Mouse (Mus musculus) midbrain, embryonic 11.5 days (tissue): ENCODE measurements around the gene Chrna9. TPM values are rescaled to one million over a fixed set of nuclear protein-coding genes. Genes with fewer than 3 reads are reported as not detected.
A peak's percentile ranks its signal among the peaks of the same experiment; 100 is the strongest.

Source experiments
- ATAC-seq: fragments of 200-750 bp; cut with Nextera tagmentation; 2 replicates; pipeline ENCODE4 v1.8.0; 2017; ENCODE audit warnings: moderate TSS enrichment, moderate library complexity; ENCODE audit not compliant: low FRiP score
- DNase-seq: peaks from one replicate; pipeline ENCODE4 v3.0.0; 2015; ENCODE audit warnings: low spot score; ENCODE audit errors: missing footprints
- H3K27ac ChIP-seq: fragments of 300-500 bp; sonication (generic); 2 replicates; pipeline ENCODE4 v1.5.1; 2014; ENCODE audit warnings: low read depth, low read length
- H3K27me3 ChIP-seq: fragments of 300-500 bp; sonication (generic); 2 replicates; pipeline ENCODE4 v1.6.1; 2014; ENCODE audit warnings: mild to moderate bottlenecking, low read length, moderate library complexity, mixed read lengths; ENCODE audit not compliant: control insufficient read depth, insufficient read depth
- H3K36me3 ChIP-seq: fragments of 300-500 bp; sonication (generic); 2 replicates; pipeline ENCODE4 v1.6.1; 2014; ENCODE audit warnings: mild to moderate bottlenecking, low read length, moderate library complexity, mixed read lengths; ENCODE audit not compliant: control insufficient read depth, insufficient read depth
- H3K4me1 ChIP-seq: fragments of 300-500 bp; sonication (generic); 2 replicates; pipeline ENCODE4 v1.6.1; 2014; ENCODE audit warnings: low read length; ENCODE audit not compliant: control insufficient read depth, insufficient read depth
- H3K4me2 ChIP-seq: fragments of 300-500 bp; sonication (generic); 2 replicates; pipeline ENCODE4 v1.6.1; 2014; ENCODE audit warnings: mild to moderate bottlenecking, moderate library complexity
- H3K4me3 ChIP-seq: fragments of 300-500 bp; sonication (generic); 2 replicates; pipeline ENCODE4 v1.5.1; 2014; ENCODE audit warnings: low read depth, low read length
- H3K9ac ChIP-seq: fragments of 300-500 bp; sonication (generic); 2 replicates; pipeline ENCODE4 v1.6.1; 2014; ENCODE audit warnings: low read length
- H3K9me3 ChIP-seq: fragments of 300-500 bp; sonication (generic); 2 replicates; pipeline ENCODE4 v1.6.1; 2016; ENCODE audit warnings: low read length; ENCODE audit not compliant: control insufficient read depth
- WGBS: fragments of 180-500 bp; shearing (Covaris S2); extraction: QIAGEN DNeasy Blood & Tissue Kit; methylation state at CpG from one replicate; pipeline ENCODE4 v1.1.7; 2014; 5-methylcytosine and 5-hydroxymethylcytosine counted together
- polyA plus RNA-seq: library from polyadenylated mRNA; unstranded; fragments of >200 nt; fragmentation: Nextera tagmentation; extraction: Ambion mirVana; gene quantifications from 2 replicates; pipeline ENCODE4 v1.2.1, GENCODE M21; 2014

Chrna9 gene
- polyA plus RNA-seq, 1 experiment from 2014 or later = not detected

DNA sequence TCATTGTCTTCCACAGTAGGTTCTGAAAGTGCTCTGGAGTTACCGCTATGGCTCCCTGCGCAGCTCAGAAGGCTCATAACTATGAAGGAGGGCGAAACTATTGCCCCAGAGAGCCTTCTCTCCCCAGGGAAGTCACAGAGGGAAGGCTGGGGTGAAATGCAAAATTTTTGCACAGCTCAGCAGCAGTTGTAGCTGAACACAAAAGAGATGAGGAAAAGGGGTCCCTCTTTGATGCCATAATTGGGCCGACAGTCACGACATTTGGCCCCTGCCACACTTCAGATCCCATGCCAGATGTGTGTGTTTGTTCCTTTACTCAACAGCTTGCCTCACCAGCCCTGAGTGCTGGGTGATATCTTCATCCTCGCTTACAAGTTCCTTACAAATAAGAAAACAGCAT is 8.1 kb upstream of the Chrna9 start:
- Histone ChIP-seq H3K36me3 (no peaks in the 10 kb centered on the region), H3K27me3 (no peaks in the 10 kb centered on the region), H3K27ac (no peak overlapping the region), H3K4me3 (no peak overlapping the region), H3K9me3 (no peaks in the 10 kb centered on the region), H3K4me2 (no peak overlapping the region), H3K9ac (no peak overlapping the region), H3K4me1 (no peaks in the 10 kb centered on the region)
- WGBS = 85% methylated on average over 6 of the region's 6 CpGs
- DNase-seq (no peak), ATAC-seq (no peak)

DNA sequence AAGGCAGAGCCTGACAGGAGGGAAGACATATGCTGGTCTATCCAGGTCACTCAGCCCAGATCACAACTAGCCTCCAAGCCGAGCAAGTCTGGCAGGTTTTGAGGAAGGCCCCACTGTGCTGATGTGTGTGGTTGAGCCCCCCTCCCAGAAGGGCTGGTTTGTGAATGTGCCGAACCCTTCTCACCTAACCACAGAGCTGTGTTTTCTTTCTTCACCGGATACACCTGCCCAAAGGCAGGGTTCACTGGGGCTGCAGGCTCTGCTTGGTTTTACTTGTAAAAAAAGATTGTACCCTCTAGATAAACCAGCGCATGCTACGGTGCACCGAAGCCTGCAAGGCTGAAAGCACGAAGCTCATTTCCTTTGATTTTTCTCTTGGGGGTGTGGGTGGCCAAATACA is 5.6 kb upstream of the Chrna9 start:
- WGBS = 87% methylated on average over 7 of the region's 7 CpGs
- no peak for ATAC-seq
- H3K27ac ChIP-seq = no peak overlapping the region
- no peaks in the 10 kb centered on the region for H3K9me3 ChIP-seq
- H3K36me3 ChIP-seq = no peaks in the 10 kb centered on the region
- H3K4me1 ChIP-seq = no peaks in the 10 kb centered on the region
- no peak for DNase-seq
- H3K9ac ChIP-seq = no peak overlapping the region
- H3K4me3 ChIP-seq = no peak overlapping the region
- no peaks in the 10 kb centered on the region for H3K27me3 ChIP-seq
- no peak overlapping the region for H3K4me2 ChIP-seq

DNA sequence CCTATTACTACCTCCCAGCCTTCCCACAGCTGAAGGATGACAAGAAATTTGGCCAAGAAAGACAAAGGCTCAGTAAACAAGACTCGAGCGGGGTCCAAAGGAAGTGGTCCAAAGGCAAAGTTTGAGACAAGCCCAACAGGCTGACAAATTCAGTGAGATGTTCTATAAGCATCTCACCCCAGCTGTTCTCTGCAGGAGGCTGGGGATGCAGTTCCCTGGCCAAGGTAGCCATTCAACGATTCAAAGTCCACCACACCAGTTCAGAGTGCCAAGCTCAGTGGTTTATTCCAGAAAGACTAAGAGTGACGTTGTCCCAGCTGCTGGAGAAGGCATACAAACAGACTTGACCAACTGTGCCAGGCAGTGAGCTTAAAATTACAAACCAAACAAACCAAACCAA is 4.5 kb upstream of the Chrna9 start:
- Histone ChIP-seq H3K27me3 (no peaks in the 10 kb centered on the region), H3K4me1 (no peaks in the 10 kb centered on the region), H3K9ac (no peak overlapping the region), H3K4me2 (no peak overlapping the region), H3K4me3 (no peak overlapping the region), H3K27ac (no peak overlapping the region), H3K36me3 (no peaks in the 10 kb centered on the region), H3K9me3 (no peaks in the 10 kb centered on the region)
- ATAC-seq = no peak
- no peak for DNase-seq
- 71% methylated on average over 4 of the region's 4 CpGs for WGBS

DNA sequence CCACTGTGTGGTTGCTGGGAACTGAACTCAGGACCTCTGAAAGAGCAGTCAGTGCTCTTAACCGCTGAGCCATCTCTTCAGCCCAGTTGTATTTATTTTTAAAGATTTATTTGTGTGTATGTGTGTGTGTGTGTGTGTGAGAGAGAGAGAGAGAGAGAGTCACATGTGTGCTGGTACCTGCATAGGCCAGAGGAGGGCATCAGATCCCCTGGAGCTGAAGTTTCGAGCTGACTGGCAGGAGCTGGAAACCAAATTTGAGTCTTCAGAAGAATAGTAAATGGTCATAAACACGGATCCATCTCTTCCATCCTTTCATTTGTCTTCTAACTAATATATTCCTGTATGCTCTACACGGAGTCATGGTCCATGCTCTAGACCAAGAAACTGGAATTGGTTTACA is 1.5 kb upstream of the Chrna9 start:
- Histone ChIP-seq H3K9me3 (no peaks in the 10 kb centered on the region), H3K27ac (no peak overlapping the region), H3K4me1 (no peaks in the 10 kb centered on the region), H3K9ac (no peak overlapping the region), H3K4me3 (no peak overlapping the region), H3K36me3 (no peaks in the 10 kb centered on the region), H3K27me3 (no peaks in the 10 kb centered on the region), H3K4me2 (no peak overlapping the region)
- DNase-seq (no peak), ATAC-seq (no peak)
- WGBS = 88% methylated on average over 4 of the region's 4 CpGs

GRCm38 (mm10) chr5:65933764-65934163 is 957 bp upstream of the Chrna9 start:
- no peak for ATAC-seq
- WGBS = 87% methylated on average over 2 of the region's 2 CpGs
- no peak for DNase-seq
- Histone ChIP-seq H3K27me3 (no peaks in the 10 kb centered on the region), H3K9me3 (no peaks in the 10 kb centered on the region), H3K36me3 (no peaks in the 10 kb centered on the region), H3K9ac (no peak overlapping the region), H3K4me2 (no peak overlapping the region), H3K4me1 (no peaks in the 10 kb centered on the region), H3K27ac (no peak overlapping the region), H3K4me3 (no peak overlapping the region)

DNA sequence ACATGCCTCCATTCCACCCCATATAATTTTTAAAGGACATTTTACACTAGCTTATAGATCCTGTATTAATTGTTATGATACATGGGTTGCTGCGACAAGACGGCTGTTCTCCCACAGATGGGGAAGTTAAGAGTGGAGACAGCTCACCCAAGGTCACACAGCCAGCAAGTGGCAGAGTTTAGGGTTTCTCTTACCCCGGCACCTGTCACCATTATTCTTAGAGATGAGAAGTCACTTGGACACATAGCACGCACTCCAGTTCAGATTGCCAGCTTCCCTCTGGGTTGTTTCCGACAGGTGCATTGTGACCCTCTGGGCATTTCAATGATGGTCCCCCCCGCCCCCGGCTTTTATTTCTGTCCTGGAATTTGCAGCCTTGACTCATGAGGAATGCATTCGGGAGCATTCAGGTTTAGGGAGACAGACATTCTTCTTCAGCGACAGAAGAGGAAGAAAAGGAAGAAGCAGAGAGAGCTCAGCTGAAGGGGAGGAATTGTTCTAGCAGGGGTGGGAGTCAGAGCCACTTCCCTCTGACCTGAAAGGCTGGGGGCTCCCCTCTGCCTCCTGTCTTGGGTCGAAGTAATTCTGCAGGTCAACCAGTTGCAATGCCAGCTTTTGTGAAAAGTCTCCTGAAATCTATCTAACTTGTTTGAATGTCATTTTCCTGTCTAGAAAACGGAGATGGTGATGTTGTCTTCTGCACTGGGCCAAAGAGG is 2.4 kb downstream of the Chrna9 start:
- no peak for ATAC-seq
- no peaks in the 10 kb centered on the region for H3K9me3 ChIP-seq
- H3K4me3 ChIP-seq = no peak overlapping the region
- H3K4me2 ChIP-seq = no peak overlapping the region
- H3K36me3 ChIP-seq = no peaks in the 10 kb centered on the region
- no peak for DNase-seq
- 78% methylated on average over 11 of the region's 11 CpGs for WGBS
- H3K4me1 ChIP-seq = no peaks in the 10 kb centered on the region
- no peak overlapping the region for H3K27ac ChIP-seq
- no peak overlapping the region for H3K9ac ChIP-seq
- H3K27me3 ChIP-seq = no peaks in the 10 kb centered on the region

DNA sequence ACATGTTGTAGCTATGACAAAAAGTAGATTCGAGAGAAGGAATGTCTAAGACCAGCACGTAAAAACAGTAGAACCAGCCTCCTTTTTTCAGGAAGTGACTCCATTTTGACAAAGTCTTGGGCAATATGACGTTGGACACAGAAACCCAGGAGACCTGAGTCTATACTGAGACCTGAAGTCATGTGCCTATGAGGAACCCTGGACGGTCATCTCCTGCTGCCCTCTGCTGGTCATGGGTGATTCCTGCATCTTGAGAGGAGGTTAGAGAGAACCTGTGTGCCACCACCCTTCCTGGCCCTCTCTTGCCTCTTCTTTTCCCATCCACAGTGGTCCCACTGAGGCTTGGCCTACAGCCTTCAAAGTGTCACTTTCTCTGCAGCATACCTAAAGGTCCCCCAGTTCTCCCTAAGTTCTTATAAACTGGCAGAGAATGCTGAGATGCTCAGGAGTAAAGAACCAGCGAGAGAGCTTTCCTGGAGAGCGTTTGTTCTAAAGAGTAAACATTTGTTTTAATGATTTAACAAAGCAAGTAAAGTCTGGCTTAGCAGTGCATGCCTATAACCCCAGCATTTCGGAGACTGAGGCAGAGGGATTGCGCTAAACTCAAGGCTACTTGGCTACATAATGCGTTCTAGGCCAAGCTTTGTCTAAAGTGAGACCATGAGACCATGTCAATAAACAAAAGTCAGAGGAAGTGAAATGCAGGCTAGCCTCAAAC is 3.4 kb downstream of the Chrna9 start:
- ATAC-seq (peak; percentile 82), DNase-seq (peak; percentile 96)
- no peaks in the 10 kb centered on the region for H3K27me3 ChIP-seq
- WGBS = 59% methylated on average over 9 of the region's 9 CpGs
- no peak overlapping the region for H3K27ac ChIP-seq
- no peaks in the 10 kb centered on the region for H3K9me3 ChIP-seq
- no peak overlapping the region for H3K9ac ChIP-seq
- no peak overlapping the region for H3K4me3 ChIP-seq
- H3K4me2 ChIP-seq = no peak overlapping the region
- no peaks in the 10 kb centered on the region for H3K4me1 ChIP-seq
- no peaks in the 10 kb centered on the region for H3K36me3 ChIP-seq

DNA sequence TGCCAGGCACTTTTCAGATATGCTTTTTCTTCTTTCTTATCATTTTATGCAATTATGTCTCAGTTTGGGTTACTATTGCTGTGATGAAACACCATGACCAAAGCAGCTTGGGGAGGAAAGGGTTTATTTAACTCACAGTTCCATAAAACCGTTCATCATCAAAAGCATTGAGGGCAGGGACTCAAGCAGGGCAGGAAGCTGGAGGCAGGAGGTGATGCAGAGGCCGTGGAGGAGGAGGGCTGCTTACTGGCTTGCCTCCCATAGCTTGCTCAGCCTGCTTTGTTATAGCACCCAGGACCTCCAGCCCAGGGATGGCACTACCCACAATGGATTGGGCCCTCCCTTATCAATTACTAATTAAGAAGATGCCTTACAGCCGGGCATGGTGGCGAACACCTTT is 6.4 kb downstream of the Chrna9 start:
- no peaks in the 10 kb centered on the region for H3K27me3 ChIP-seq
- H3K36me3 ChIP-seq = no peaks in the 10 kb centered on the region
- H3K27ac ChIP-seq = no peak overlapping the region
- H3K9me3 ChIP-seq = no peaks in the 10 kb centered on the region
- no peaks in the 10 kb centered on the region for H3K4me1 ChIP-seq
- H3K9ac ChIP-seq = no peak overlapping the region
- 85% methylated on average over 4 of the region's 4 CpGs for WGBS
- no peak overlapping the region for H3K4me3 ChIP-seq
- no peak for DNase-seq
- ATAC-seq = no peak
- no peak overlapping the region for H3K4me2 ChIP-seq

GRCm38 (mm10) chr5:65949822-65950221 is 15.1 kb downstream of the Chrna9 start:
- DNase-seq (peak; percentile 93), ATAC-seq (no peak)
- H3K4me2 ChIP-seq = no peak overlapping the region; the same call in 1 of the 2 replicates
- H3K27me3 ChIP-seq = no peaks in the 10 kb centered on the region
- H3K9ac ChIP-seq = peak overlapping the region; percentile 30
- no peaks in the 10 kb centered on the region for H3K9me3 ChIP-seq
- no peaks in the 10 kb centered on the region for H3K36me3 ChIP-seq
- peak overlapping the region; percentile 97 for H3K27ac ChIP-seq
- WGBS = 35% methylated on average over 3 of the region's 3 CpGs
- H3K4me1 ChIP-seq = peaks cover 7% of the 10 kb centered on the region
- no peak overlapping the region for H3K4me3 ChIP-seq
